Mouse (Mus musculus) 3T3-L1 (cell line): Measurements from ENCODE around the gene Grik3.

Source experiments
- DNase-seq: peaks from one replicate; pipeline ENCODE4 v3.0.0-alpha.2; 2015; ENCODE audit warnings: low read depth, low spot score

Gene Grik3

GRCm38 (mm10) chr4:125718429-125719140, 228.1 kb downstream of the Grik3 start:
- no peak for DNase-seq

GRCm38 (mm10) chr4:125726241-125726640, 235.7 kb downstream of the Grik3 start:
- DNase-seq = no peak

- DNase-seq = no peak
Measured at GRCm38 (mm10) chr4:125727030-125727429, 236.5 kb downstream of the Grik3 start.

GRCm38 (mm10) chr4:125727626-125728025, 237.1 kb downstream of the Grik3 start:
- DNase-seq = no peak

- DNase-seq = no peak
Measured at GRCm38 (mm10) chr4:125728091-125728863, 237.8 kb downstream of the Grik3 start.

- DNase-seq = no peak
Measured at GRCm38 (mm10) chr4:125729305-125730220, 239.1 kb downstream of the Grik3 start.

GRCm38 (mm10) chr4:125730751-125731150, 240.3 kb downstream of the Grik3 start:
- no peak for DNase-seq

GRCm38 (mm10) chr4:125736783-125737182, 246.3 kb downstream of the Grik3 start:
- no peak for DNase-seq

GRCm38 (mm10) chr4:125738825-125739224, 248.3 kb downstream of the Grik3 start:
- DNase-seq = no peak

- no peak for DNase-seq
Measured at GRCm38 (mm10) chr4:125742162-125742571, 251.7 kb downstream of the Grik3 start.

GRCm38 (mm10) chr4:125745902-125746301, 255.4 kb downstream of the Grik3 start:
- DNase-seq = no peak

- DNase-seq = no peak
Measured at GRCm38 (mm10) chr4:125756393-125756792, 265.9 kb downstream of the Grik3 start.

- no peak for DNase-seq
Measured at GRCm38 (mm10) chr4:125760326-125760725, 269.8 kb downstream of the Grik3 start.

GRCm38 (mm10) chr4:125763056-125763455, 272.6 kb downstream of the Grik3 start:
- DNase-seq = no peak
